10 mouse cellular contexts compared by ENCODE assay signal in genomic region chr13:63980012-63980691, GRCm38 (mm10).
DNase-seq lines count a peak whose midpoint lies in the region; ATAC-seq and TF ChIP-seq lines count a peak whose summit lies in the region.
"Had no signal": no experiment of that assay in that cellular context is flagged by ENCODE, and none has a peak within 500 bp of the region (broad histone marks: within the 10 kb centered on the region; RNA-seq: fewer than 3 reads in every experiment).

No protein-coding gene starts in this region.

- ATAC-seq in liver, embryonic 12.5 days, result no peak
- ATAC-seq in liver, embryonic 11.5 days (replicated peaks; ENCODE audit: low FRiP score), result no peak
- peak; percentile 85 for ATAC-seq in embryonic facial prominence, embryonic 14.5 days (ENCODE audit: low read depth)
- ATAC-seq in intestine, postnatal 0 days, result peak; percentile 60

- no peak for TF ChIP-seq CTCF in intestine, postnatal 0 days (IDR thresholded peaks at IDR 0.05; ENCODE audit: low read depth)

- peaks cover 5% of the 10 kb centered on the region; the same call in 1 of the 2 replicates for H3K4me1 ChIP-seq in liver, embryonic 12.5 days
- H3K4me1 ChIP-seq in liver, embryonic 11.5 days (replicated peaks; ENCODE audit: control insufficient read depth, insufficient read depth, low read length), result 0 out of 2 replicates have a peak, but pooled peaks cover 3% of the 10 kb centered on the region
- peaks cover 30% of the 10 kb centered on the region for H3K4me1 ChIP-seq in embryonic facial prominence, embryonic 14.5 days (ENCODE audit: control insufficient read depth, insufficient read depth, low read length)
- H3K4me1 ChIP-seq in intestine, postnatal 0 days (replicated peaks; ENCODE audit: control insufficient read depth, insufficient read depth, low read length), result no peaks in the 10 kb centered on the region

- no peak for DNase-seq in liver, embryonic 11.5 days (ENCODE audit: low spot score)
- DNase-seq in embryonic facial prominence, embryonic 14.5 days (ENCODE audit: low spot score), result peak; percentile 86
- peak; percentile 49 for DNase-seq in retina, embryonic 14.5 days (ENCODE audit: low spot score)
- no peak for DNase-seq in adrenal gland, adult 18-20 months (ENCODE audit: low spot score in 2 of 2)
- DNase-seq in heart, adult 11 months, result no peak
- DNase-seq in urinary bladder, postnatal 14 days (ENCODE audit: low spot score), result no peak
- DNase-seq: gastrocnemius, adult 2 months; layer of hippocampus, postnatal 36 days had no signal

- H3K36me3 ChIP-seq in liver, embryonic 12.5 days, result no peaks in the 10 kb centered on the region
- no peaks in the 10 kb centered on the region for H3K36me3 ChIP-seq in liver, embryonic 11.5 days (ENCODE audit: control insufficient read depth, insufficient read depth, low read length)
- H3K36me3 ChIP-seq in embryonic facial prominence, embryonic 14.5 days (ENCODE audit: control insufficient read depth, insufficient read depth, low read length), result no peaks in the 10 kb centered on the region
- H3K36me3 ChIP-seq in intestine, postnatal 0 days (ENCODE audit: control insufficient read depth, insufficient read depth), result no peaks in the 10 kb centered on the region

- no peak overlapping the region for H3K4me3 ChIP-seq in liver, embryonic 12.5 days
- no peak overlapping the region for H3K4me3 ChIP-seq in liver, embryonic 11.5 days (ENCODE audit: low read depth, low read length)
- no peak overlapping the region for H3K4me3 ChIP-seq in embryonic facial prominence, embryonic 14.5 days (ENCODE audit: low read depth, low read length)
- no peak overlapping the region for H3K4me3 ChIP-seq in intestine, postnatal 0 days (ENCODE audit: low read depth, low read length)
- H3K4me3 ChIP-seq: gastrocnemius, adult 2 months had no signal

- 19% methylated on average over 7 of the region's 7 CpGs for WGBS in liver, embryonic 12.5 days (ENCODE audit: insufficient replicate concordance)
- 22% methylated on average over 7 of the region's 7 CpGs for WGBS in liver, embryonic 11.5 days
- WGBS in embryonic facial prominence, embryonic 14.5 days, result 15% methylated on average over 7 of the region's 7 CpGs
- 28% methylated on average over 7 of the region's 7 CpGs for WGBS in intestine, postnatal 0 days

- H3K27ac ChIP-seq in liver, embryonic 12.5 days, result 0 out of 2 replicates have a peak overlapping the region, but pooled peaks have one; percentile 21
- no peak overlapping the region for H3K27ac ChIP-seq in liver, embryonic 11.5 days (ENCODE audit: low read depth, low read length)
- peak overlapping the region; percentile 80 for H3K27ac ChIP-seq in embryonic facial prominence, embryonic 14.5 days (replicated peaks; ENCODE audit: low read depth, low read length)
- H3K27ac ChIP-seq in intestine, postnatal 0 days (ENCODE audit: low read depth, low read length), result peak overlapping the region; percentile 46
- H3K27ac ChIP-seq: gastrocnemius, adult 2 months had no signal

- H3K27me3 ChIP-seq in liver, embryonic 12.5 days (replicated peaks), result no peaks in the 10 kb centered on the region
- H3K27me3 ChIP-seq in liver, embryonic 11.5 days (replicated peaks; ENCODE audit: control insufficient read depth, insufficient read depth, low read length), result no peaks in the 10 kb centered on the region
- no peaks in the 10 kb centered on the region for H3K27me3 ChIP-seq in embryonic facial prominence, embryonic 14.5 days (replicated peaks; ENCODE audit: control insufficient read depth, insufficient read depth, low read length)
- H3K27me3 ChIP-seq in intestine, postnatal 0 days (replicated peaks; ENCODE audit: control insufficient read depth, insufficient read depth, low read length), result no peaks in the 10 kb centered on the region

- no peak overlapping the region for H3K4me2 ChIP-seq in liver, embryonic 12.5 days
- H3K4me2 ChIP-seq in liver, embryonic 11.5 days, result no peak overlapping the region
- H3K4me2 ChIP-seq in embryonic facial prominence, embryonic 14.5 days (ENCODE audit: low read depth, low read length), result no peak overlapping the region
- no peak overlapping the region for H3K4me2 ChIP-seq in intestine, postnatal 0 days (replicated peaks; ENCODE audit: low read depth)

- H3K9me3 ChIP-seq in liver, embryonic 12.5 days (replicated peaks), result no peaks in the 10 kb centered on the region
- H3K9me3 ChIP-seq in liver, embryonic 11.5 days (ENCODE audit: control insufficient read depth, low read length), result no peaks in the 10 kb centered on the region
- no peaks in the 10 kb centered on the region for H3K9me3 ChIP-seq in embryonic facial prominence, embryonic 14.5 days (ENCODE audit: control insufficient read depth, low read length)
- H3K9me3 ChIP-seq in intestine, postnatal 0 days (ENCODE audit: control insufficient read depth), result no peaks in the 10 kb centered on the region

- no peak overlapping the region for H3K9ac ChIP-seq in liver, embryonic 12.5 days
- H3K9ac ChIP-seq in liver, embryonic 11.5 days (ENCODE audit: low read depth, low read length), result no peak overlapping the region
- peak overlapping the region; percentile 25; the same call in 1 of the 2 replicates for H3K9ac ChIP-seq in embryonic facial prominence, embryonic 14.5 days (ENCODE audit: low read depth, low read length)
- no peak overlapping the region for H3K9ac ChIP-seq in intestine, postnatal 0 days (ENCODE audit: low read depth, low read length)

Comparison
In these comparisons a context has a peak if more than half of its experiments do, and no peak if none do; other contexts are left out.
1. ATAC-seq: peak in embryonic facial prominence, embryonic 14.5 days (single experiment) and intestine, postnatal 0 days (single experiment); none in liver, embryonic 12.5 days (single experiment) and liver, embryonic 11.5 days (single experiment).
2. DNase-seq: peak in embryonic facial prominence, embryonic 14.5 days (single experiment) and retina, embryonic 14.5 days (single experiment); none in liver, embryonic 11.5 days (single experiment), adrenal gland, adult 18-20 months (0 of 2), heart, adult 11 months (single experiment) and urinary bladder, postnatal 14 days (single experiment).